Mouse (Mus musculus) regulatory T cell (primary cell): Measurements from ENCODE around the gene Stx2.
"Not testable (repeated sequence)": the region's sequence is repeated elsewhere in the genome, so short reads cannot be mapped to it uniquely, and the experiment has no call there.

ENCODE experiments used
- in situ Hi-C: fragments of 300-600 bp; cut with MboI, MseI; formaldehyde crosslinking; loops from one replicate; pipeline ENCODE4 v1.15.1; 2025; ENCODE audit warnings: high pct_unique_total_duplicates

Gene Stx2

DNA sequence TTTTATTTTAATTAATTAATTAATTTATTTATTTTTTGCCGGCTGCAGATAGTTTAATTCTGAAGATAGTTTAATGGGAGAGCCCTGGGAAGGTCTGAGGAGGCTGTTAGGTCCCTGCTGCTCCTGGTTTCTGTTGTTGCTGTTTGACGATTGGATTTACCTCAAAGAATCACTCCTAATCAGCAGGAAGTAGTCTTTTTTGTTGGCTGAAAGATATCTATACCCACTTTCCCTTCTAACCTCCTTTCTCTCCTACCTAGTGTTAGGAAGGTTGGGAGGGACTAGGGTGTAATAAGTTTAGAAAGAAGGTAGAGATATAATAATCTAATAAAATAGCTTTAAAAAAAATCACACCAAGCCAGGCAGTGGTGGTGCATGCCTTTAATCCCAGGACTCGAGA, 6.6 kb upstream of the Stx2 start:
- in situ Hi-C loops, result loop anchor here (10.0 to 25.0 kb wide), 3 partner anchors 922 to 1400 kb away; partner anchors contain the start of genes Sbds, Tyw1 and Vkorc1l1

DNA sequence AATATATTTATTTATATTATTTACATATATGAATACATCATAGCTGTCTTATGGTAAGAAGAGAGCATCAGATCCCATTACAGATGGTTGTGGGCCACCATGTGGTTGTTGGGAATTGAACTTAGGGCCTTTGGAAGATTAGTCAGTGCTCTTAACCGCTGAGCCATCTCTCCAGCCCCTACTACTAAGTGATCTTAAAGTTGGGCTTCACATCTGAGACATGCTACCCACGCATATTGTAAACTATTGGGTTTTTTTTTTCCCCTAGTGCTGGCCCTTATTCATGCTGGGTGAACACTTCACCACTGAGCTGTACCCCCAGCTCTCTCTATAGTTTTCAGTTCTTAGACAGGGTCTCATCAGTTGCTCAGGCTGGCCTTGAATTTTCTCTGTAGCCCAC, 2.6 kb upstream of the Stx2 start:
- in situ Hi-C loops, result loop anchor here (5.0 to 25.0 kb wide), 4 partner anchors 496 to 1396 kb away; partner anchors contain the start of genes Sbds, Tyw1 and Vkorc1l1

DNA sequence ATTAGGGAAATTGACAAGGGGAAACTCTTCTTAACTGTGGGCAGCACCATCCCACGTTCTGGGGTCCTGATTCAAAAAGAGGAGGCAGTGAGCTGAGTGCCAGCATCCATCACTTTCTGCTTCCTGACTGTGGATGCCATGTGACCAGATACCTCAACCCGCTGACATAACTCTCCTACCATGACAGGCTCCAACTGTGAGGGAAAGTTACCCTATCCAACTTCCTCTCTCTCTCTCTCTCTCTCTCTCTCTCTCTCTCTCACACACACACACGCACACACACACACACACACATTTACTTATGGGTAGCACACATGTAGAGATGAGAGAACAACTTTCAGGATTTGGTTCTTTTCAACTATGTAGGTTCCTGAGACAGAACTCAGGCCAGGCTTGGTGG, 1.2 kb upstream of the Stx2 start:
- in situ Hi-C loops, result loop anchor here (10.0 to 25.0 kb wide), 3 partner anchors 928 to 1253 kb away; partner anchors contain the start of genes Sbds, Tyw1 and Vkorc1l1

DNA sequence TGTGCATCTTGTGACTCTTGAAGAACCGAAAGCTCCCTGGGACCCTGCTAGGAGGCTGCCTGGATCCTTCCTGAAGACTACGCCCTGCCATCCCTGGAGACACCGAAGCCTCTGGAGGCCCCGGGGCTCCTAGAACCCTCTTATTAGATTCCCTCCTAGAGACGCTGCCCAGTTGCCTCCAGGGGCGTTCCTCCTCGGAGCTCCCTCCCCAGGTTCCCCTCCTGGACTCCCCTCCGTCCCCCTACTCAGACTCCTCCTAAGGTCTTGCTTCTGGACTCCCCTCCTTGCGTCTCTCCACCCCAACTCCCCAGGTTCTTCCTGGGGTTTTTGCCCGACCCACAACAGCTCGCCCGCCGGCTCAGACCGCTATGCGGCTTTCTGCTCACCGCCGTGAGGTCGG, 366 bp downstream of the Stx2 start:
- in situ Hi-C loops, result loop anchor here (10.0 to 25.0 kb wide), 3 partner anchors 929 to 1254 kb away; partner anchors contain the start of genes Sbds, Tyw1 and Vkorc1l1

DNA sequence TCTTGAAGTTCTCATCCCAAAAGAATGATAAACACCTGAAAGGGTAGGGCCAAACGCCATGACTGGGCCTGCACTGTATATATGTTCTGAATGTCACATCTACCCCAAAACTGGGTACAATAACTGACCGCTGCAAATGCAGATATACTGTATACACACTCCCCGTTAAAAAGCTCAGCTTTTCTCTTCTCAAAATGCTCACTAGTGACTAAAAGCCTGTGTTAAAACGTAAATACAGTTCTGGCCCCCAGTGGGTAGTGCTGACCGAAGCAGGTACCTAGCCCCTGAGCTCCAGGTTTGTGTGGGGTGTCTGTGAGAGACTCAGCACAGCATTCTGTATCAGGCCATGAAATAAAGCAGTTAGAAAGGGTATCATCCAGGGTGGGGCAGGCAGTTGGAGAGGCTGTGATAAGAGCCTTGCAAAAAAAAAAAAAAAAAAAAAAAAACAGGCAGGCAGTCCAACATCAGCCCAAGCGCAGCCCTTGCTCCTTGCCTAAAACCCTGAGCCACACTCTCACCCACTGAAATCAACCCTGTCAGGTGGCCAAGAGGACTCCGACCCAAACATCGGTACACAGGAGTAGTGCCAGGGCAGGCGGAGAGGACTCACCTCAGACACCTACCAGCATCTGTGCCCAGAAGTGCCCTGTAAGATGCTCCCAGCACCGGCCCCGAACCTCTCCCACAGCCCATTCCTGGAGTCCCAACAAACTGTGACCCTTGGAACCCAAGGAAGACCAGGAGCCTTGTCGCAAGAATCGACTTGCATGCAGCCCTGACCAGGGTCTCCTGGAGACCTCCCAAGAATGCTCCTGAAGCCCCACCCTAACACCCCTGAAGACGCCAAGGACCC, 1.0 kb downstream of the Stx2 start:
- in situ Hi-C loops, result loop anchor here (10.0 to 25.0 kb wide), 3 partner anchors 930 to 1255 kb away; partner anchors contain the start of genes Sbds, Tyw1 and Vkorc1l1

DNA sequence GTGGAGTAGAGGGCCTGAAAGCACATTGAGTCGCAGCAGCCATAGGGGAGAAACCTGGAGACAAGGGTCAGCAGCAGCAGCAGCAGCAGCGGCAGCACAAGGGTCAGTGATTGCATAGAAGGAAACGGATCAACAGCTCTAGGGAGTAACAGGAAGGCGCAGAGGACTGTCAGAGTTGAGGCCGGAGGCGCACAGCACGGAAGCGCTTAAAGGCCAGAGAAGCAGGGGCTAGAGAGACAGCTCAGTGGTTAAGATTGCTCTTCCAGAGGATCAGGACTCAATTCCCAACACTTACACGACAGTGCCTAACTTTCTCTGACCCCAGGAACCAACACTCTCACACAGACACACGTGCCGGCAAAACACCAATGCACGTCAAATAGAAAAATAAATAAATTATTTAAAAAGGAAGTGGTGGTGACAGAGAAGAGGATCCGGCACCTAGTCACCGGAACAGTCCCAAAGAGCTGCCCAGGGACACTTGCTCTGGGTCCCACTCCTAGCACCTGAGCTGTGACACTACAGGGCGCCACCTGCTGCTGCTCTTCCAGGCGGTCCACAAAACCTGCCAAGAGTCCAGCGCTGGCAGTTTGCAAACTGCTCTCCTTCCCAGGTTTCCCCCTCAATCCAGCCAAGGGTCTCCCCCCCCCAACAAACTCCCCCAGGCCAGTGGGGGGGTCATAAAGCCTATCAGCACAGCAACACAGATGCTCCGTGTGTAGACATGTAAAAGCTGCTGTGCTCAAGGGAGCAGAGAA, 2.2 kb downstream of the Stx2 start:
- in situ Hi-C loops, result loop anchor here (10.0 to 25.0 kb wide), 3 partner anchors 931 to 1256 kb away; partner anchors contain the start of genes Sbds, Tyw1 and Vkorc1l1

DNA sequence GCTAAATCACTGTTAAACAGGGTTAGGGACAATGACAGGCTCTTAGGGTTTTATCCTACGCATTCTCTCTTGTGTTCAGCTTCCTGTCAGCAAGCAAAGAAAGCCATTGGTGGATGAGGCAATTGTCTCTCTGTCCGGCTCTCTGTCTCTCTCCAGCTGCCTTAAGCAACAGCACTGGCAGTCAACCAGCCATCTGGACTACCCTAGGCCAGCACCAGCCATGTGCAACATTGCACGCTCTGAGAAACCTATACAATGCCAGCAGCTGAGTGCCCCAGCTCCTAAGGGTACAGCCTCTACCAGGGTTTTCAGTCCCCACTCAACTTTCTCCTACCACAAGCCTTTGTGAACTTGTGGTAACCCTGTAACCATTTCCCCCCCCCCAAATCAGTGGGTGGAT, 3.0 kb downstream of the Stx2 start:
- in situ Hi-C loops, result loop anchor here (10.0 to 25.0 kb wide), 3 partner anchors 932 to 1257 kb away; partner anchors contain the start of genes Sbds, Tyw1 and Vkorc1l1

DNA sequence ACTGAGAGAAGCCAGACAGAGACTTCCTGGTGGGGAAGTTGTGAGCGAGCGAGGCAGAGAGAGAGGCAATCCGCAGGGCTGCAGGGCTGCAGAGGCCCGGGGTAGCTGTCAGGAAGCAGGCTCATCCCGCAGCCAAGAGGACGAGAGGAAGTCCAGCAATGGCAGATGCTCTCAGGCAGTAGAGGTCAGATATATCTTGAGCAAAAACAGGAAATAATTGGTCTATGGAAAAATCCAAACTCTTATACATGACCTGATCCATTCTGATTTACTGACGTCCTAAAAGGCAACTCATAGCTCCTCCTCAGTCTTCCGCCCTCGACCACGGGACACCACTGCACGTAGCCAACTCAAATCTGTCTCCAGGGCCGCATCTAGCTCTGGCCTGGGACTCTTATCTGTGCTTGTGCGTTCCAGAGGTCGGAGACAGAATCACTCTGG, 5.8 kb downstream of the Stx2 start:
- in situ Hi-C loops, result loop anchor here (10.0 to 25.0 kb wide), 3 partner anchors 935 to 1260 kb away; partner anchors contain the start of genes Sbds, Tyw1 and Vkorc1l1

DNA sequence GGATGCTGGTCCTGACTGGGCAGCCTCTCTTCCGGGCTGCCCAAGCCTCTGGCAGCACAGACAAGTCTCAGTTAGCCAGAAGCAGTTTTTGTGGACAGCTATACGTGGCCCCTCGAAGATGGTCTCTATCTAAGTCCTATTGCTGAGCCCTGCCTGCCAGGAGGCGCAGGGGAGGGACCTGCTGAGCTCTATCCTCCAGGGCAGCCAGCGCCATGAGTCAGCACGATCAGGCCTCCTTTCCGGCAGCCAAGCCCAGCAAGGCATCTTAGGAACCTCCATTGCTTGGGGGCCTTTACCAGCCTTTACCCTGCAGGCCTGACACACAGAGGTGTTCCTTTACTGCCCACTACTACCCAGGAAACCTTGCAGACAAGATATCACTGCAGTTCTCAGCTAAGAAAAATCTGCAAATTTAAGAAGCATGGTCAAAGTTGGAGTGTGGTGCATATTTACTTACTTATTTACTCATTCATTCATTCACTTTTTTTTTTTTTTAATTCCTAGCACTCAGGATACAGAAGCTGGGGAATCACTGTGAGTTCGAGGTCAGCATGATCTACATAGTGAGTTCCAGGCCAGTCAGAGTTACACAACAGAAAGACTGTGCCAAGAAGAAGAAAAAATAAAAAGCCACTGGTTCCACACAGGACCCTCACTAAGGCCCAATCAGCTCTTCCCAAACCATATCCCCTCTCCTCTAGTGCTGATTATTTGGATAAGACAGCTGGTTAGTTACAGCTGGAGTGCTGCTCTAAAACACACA, 7.5 kb downstream of the Stx2 start:
- in situ Hi-C loops, result loop anchor here (10.0 to 25.0 kb wide), 3 partner anchors 936 to 1261 kb away; partner anchors contain the start of genes Sbds, Tyw1 and Vkorc1l1

DNA sequence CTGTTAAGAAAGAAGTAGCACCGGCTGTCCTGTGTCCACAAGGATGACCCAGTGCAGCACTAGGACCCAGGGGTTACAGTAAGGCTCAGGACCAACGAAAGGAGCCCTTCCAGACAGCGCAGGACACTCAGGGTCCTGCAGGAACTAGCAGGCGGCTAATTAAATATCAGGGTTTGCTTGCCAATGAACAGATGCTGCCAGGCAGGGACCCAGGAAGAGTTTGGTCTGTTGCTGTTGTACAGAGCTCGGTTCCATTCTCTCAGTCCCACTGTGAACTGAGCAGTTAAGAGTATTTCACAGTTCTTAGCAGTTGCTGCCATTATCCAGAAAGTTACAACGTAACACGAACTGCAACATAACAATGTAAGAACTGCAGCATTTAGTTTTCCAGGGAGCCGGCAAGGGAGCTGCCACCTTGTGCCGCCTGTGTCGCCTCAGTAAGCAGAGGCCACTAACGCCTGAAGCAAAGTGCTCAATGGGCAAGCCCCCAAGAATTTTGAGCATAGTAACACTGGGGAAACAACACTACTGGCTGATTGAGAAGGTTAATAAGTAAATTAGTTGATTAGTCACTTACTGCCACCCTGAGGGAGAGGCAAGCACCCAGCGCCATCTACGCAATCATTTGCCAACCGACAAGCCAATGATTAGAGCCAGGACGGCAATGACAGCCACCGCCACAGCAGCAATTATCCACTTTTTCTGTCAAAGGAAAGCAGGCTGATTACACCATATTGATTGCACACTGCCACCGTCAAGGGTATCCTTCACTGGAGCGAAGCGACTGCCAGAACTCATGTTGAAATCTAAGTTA, 21.0 kb downstream of the Stx2 start:
- in situ Hi-C loops, result no loop called here

DNA sequence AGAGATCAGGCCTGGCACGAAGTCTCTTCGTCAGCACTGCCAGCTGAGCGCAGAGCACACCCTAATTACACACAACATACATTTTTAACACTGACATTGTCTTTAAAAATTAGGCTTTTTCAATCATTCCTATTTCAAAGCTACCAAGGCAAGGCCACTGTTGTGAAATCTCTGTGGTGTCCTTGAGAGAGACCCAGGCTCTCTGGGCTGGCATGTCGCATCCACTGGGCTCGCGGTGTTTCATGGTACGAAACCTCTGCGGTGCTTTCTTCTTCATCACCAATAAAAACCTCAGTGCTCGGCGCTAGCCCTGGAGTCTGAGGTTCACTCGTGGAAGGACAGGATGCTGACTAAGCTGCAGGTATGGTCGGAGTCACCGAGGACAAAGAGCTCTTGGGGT, 22.4 kb downstream of the Stx2 start:
- in situ Hi-C loops, result no loop called here

DNA sequence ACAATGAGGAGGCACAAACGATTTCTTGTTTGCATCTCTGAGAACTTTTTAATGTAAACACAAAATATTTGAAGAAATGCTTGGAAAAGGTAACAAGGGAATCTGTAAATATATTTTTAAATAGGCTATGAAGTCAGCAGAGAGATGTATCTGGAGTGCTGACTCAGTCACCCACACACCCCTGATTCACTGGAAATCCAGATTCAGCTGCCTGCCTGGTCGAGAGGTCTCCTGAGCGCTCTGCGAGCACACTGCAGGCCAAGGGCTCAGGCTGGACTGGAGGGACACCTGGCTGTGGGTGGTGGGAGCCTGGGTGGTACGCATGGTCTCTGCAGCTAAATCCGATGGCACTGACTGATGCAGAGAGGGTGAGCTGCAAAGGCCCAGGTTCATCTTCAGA, 23.8 kb downstream of the Stx2 start:
- in situ Hi-C loops, result no loop called here

DNA sequence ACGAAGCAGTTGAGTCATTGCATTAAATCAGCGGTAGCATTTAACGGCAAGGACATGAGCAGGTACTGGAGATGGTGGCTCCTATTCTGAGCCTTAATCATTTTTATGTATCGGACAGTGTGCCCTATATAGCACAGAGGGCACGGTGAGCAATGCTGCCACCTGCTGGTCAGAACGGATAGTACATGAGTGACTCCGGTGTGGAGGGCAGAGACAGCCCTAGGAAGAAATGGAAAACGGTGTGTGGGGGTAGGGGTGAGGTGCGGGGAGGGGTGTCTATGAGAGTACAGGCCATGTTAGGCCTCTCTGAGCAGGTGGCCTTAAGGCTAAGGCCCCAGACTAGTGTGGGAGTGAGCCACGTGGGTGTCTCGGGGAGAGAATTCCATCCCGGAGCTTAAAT, 26.8 kb downstream of the Stx2 start:
- in situ Hi-C loops, result no loop called here

DNA sequence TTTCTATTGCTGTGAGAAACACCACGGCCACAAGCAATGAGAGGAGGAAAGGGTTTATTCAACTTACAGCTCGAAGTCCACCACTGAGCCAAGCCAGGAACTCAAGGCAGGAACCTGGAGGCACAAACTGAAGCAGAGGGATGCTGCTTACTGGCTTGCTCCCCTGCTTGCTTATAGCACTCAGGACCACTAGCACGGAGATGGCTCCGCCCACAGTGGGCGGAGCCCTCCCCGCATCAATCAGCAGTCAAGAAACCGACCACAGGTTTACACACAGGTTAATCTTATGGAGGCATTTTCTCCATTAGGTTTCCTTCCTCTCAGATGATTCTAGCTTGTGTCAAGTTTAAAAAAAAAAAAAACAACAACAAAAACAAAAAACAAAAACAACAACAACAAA, 27.5 kb downstream of the Stx2 start:
- in situ Hi-C loops, result no loop called here

DNA sequence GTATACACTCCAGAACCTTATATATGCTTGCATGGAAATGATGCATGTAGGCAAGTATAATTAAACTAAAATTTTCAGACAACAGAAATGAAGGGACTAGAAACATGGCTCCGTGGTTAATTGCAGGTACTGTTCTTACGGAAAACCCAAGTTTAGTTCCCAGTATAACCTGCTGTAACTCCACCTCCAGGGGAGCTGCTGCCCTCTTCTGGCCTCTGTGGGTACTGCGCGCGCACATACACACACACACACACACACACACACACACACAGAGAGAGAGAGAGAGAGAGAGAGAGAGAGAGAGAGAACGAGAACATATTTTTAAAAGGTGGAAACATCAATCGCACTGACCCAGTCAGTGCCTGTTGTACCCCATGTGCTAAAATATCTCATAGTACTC, 29.4 kb downstream of the Stx2 start:
- in situ Hi-C loops, result no loop called here

DNA sequence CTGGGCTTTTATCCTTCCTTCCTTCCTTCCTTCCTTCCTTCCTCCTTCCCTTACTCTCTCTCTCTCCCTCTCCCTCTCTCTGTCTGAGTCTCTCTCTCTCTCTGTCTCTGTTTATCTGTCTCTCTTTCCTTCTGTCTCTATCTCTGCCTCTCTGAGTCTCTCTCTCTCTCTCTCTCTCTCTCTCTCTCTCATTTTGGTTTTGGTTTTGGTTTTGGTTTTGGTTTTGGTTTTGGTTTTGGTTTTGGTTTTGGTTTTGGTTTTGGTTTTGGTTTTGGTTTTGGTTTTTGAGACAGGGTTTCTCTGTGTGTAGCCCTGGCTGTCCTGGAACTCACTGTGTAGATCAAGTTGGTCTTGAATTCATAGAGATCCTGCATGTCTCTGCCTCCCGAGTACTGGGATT, 30.9 kb downstream of the Stx2 start:
- in situ Hi-C loops, result not testable (repeated sequence)

DNA sequence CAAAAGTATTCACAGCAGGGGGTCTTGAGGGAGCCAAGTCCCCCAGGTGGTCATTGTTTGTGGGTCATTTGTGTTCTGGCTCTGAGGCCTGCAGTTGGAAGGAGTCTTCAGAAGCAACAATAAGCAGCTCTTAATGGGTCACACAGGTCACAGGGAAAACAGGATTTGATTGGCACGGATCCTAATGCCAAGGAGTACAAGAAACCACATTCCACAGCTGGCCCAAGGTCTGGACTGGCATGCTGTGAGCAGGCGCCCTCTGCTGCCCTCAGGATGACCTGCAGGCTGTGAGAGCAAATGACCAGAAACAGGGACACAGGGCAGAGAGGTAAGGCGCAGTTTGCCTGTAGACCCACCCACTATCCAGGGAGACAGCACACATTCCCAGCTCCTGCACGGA, 32.1 kb downstream of the Stx2 start:
- in situ Hi-C loops, result no loop called here

DNA sequence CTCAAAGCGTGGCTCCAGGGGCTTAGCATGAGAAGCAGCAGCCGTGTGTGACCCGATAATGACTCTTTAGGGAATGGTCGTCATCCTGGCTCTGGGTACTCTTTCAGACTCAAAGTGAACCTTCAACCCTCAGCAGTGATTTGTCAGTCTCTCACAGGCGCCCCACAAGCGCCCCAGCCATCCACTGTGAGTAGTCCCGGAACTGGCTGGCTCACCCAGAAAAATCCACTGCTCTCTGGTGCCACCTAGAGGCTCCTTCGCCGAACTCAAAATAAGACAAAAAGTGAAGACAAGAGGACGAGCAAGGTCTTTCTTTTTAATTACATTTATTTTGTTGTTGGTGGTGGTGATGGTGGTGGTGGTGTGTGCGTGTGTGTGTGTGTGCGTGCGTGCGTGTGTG, 37.1 kb downstream of the Stx2 start:
- in situ Hi-C loops, result no loop called here

DNA sequence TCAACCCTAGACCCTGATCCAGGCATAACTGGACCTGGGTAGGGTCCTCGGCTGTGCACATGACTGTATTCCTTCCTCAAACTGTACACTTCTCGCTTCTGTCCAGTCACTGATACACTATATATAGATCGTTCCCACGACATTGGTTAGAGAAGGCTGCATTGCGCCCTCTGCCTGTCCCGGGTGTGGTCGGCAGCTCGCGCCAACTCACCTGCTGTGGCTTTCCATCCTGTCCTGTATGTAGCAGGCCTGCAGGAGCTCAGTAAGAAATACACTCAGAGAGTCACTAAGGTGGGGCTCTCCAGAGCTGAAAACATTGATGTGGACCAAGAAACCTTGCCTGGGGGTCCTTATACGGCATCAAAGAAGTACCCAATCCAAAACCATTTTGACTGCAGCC, 37.5 kb downstream of the Stx2 start:
- in situ Hi-C loops, result no loop called here

DNA sequence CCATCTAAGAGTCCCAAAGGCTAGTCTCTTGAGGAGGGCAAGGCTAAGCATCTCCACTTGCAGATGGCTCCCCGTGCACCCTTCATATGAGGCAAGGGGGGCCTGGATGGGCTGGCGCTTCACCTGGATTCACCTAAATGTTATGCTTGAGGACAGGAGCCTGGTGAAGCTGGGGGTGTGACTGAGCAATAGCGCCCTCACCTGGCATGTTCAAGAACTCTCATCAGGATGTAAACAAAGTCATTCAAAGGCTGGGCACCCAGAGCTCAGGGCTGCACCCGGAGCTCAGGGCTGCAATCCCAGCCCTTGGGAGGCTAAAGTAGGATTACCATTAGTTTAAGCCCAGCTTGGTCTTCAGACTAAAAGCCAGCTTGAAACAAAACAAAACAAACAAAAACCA, 44.0 kb downstream of the Stx2 start:
- in situ Hi-C loops, result no loop called here
